Mouse (Mus musculus) ES-Bruce4 (cell line): ENCODE results near the gene Kcnma1.

Experiments used
- CTCF ChIP-seq: IDR thresholded peaks from one replicate; pipeline ENCODE4 v1.8.1; 2011; ENCODE audit warnings: low read depth, low read length
- EP300 ChIP-seq: IDR thresholded peaks from 2 replicates; pipeline ENCODE4 v1.6.1; 2011; ENCODE audit warnings: low read depth, low read length; ENCODE audit not compliant: insufficient read depth
- POLR2A ChIP-seq: IDR thresholded peaks from one replicate; pipeline ENCODE4 v1.8.1; 2011; ENCODE audit warnings: low read length; ENCODE audit not compliant: insufficient read depth

GRCm38 (mm10) chr14:24036208-24036535, 21.9 kb upstream of the Kcnma1 start:
- no peak for TF ChIP-seq CTCF
- TF ChIP-seq POLR2A, result no peak
- no peak for TF ChIP-seq EP300
